Mouse (Mus musculus): ENCODE results near the gene Ksr1.

Gene Ksr1

GRCm38 (mm10) chr11:79005578-79006394 is 140.4 kb downstream of the Ksr1 start:
- peak; percentile 31 for DNase-seq

GRCm38 (mm10) chr11:79003769-79004638 is 142.2 kb downstream of the Ksr1 start:
- DNase-seq: peak; percentile 63

DNA sequence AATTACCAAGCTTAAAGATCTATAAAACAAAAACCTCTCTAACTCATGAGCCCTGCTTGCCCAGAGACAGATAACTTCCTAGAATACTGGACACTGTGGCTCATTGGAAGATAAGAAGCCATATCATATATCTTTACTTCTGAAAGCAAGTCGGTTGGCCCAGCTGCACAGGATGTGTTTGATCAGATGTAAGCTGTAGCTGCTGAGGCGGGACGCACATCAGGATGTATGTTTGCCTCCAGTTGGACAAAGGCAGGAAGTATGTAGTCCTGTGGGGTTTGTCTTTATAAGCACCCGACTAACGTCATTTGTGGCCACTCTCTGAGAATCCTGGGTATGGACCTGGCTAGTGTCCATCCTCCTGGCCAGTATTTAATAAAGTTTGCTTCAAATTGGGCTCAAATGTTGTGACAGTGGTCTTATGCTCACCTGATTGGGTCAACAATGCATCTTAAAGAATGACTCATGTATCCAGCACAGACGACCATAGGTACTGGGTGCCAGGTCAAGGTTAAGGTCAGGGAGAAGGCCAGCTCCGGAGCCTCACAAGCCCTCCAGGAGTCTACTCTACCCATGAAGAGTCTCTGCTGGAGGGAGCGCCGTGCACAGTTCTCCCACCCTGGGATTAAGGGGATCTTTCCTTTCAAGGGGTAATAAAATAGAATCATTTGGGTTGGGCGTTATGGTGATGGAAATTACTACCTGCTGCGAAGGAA is 143.0 kb downstream of the Ksr1 start:
- peak; percentile 70 for DNase-seq

DNA sequence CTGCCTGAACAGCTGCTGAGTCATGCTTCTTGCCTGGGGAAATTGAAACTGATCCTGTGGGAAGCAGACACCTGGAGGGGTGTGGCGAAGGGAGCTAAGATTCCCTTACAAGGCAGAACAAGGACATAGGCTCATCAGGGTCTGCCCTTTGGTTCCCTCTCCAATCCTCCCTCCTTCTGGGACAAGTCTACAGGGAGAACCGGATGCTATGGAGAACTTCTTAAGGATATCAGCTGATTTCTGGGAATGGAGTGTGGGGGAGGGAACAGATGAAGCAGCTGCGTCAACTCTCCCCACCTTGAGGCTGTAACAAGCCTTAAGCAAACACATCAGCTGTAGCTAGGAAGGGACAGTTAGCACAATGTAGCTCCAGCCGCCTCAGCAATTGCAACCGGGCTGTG is 143.7 kb downstream of the Ksr1 start:
- peak; percentile 50 for DNase-seq

DNA sequence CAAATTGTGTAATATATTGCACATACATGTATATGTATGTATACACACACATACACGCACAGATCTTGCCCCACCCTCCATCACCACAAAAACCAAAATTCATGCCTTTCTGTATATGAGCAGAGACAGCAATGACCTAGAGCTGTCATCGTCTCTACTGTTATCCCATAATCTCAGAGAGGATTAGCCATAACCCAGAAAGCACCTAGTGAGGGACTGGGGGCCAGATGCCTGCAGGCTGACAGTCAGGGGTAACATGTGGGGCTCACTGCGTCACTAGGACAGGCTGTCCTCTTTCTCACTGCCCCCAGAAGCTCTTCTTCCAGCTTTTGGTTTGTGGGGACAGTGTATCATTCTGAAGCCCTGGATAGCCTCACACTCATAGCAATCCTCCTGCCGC is 144.3 kb downstream of the Ksr1 start:
- peak; percentile 30 for DNase-seq

GRCm38 (mm10) chr11:78999118-78999517 is 147.1 kb downstream of the Ksr1 start:
- peak; percentile 15 for DNase-seq

DNA sequence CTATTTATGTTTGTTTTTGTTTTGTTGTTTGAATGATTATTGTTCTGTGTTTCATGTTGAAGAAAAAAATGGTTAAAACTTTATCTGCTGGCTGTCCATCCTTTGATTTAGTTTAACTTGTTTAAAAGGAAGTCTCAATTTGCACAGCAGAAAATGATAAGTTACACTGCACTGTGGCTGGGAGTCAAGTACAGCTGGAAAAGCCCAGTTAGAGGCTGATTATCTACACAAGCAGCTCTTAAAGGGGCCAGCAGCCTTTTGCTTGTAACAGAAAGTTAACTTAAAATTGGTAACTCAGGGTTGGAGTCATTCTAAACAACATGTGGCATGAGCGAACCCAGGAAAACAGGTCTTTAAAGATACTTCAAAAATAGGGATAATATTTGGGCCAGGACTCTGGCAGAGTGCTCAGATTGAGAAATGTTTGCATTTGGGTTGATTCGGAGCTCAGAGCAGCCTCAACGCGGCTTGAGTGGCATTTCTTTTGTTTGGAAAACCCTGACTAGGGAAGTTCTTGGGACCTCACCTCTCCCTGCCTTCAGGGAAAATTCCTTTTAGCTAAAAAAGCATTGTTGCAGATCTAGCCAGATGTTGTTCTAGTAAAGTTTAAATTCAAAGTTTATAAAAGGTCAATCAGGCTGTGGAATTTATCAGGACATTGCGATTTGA is 155.2 kb downstream of the Ksr1 start:
- peak; percentile 1 for DNase-seq

DNA sequence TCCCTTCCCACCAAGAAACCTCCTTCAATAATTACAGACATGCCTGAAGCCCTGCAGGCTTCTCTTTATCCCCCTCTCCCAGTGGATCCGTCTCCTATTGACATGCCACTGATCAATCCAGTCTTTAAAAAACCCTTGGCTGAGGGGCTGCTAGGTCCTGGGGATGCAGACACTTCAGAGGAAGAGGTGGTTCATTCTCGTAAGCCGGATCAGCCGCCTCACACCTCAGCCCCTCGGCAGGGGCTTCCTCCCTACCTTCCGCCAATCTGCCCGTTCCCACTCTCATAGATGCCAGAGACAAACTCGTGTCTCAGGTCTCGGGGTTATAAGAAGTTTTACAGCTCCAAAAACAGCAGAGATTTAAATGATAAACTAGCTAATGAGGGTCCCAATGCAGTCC is 156.1 kb downstream of the Ksr1 start:
- DNase-seq: peak; percentile 1

GRCm38 (mm10) chr11:78989206-78989605 is 157.0 kb downstream of the Ksr1 start:
- peak; percentile 7 for DNase-seq

GRCm38 (mm10) chr11:78986311-78987002 is 159.8 kb downstream of the Ksr1 start:
- DNase-seq: peak; percentile 5

DNA sequence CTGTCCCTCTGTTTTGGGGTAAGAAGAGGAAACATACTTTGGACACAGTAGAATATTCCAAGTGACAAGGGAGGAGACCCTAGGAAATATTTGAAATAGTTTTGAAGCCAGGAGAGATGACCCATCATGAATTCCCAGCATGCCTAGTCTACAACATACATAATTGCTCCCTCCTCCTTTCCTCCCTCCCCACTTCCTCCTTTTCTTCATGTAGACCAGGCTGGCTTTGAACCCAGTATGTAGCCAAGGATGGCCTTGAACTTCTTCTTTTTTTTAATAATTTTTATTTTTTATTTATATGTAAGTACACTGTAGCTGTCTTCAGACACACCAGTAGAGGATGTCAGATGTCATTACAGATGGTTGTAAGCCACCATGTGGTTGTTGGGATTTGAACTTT is 160.7 kb downstream of the Ksr1 start:
- peak; percentile 3 for DNase-seq

- peak; percentile 65 for DNase-seq
These were observed 161.6 kb downstream of the Ksr1 start, which contains the start of gene Lgals9 for GRCm38 (mm10) chr11:78984483-78985177. TSS of gene Lgals9 (minus strand) at chr11:78984946.

GRCm38 (mm10) chr11:78983539-78983938 is 162.7 kb downstream of the Ksr1 start:
- peak; percentile 48 for DNase-seq

DNA sequence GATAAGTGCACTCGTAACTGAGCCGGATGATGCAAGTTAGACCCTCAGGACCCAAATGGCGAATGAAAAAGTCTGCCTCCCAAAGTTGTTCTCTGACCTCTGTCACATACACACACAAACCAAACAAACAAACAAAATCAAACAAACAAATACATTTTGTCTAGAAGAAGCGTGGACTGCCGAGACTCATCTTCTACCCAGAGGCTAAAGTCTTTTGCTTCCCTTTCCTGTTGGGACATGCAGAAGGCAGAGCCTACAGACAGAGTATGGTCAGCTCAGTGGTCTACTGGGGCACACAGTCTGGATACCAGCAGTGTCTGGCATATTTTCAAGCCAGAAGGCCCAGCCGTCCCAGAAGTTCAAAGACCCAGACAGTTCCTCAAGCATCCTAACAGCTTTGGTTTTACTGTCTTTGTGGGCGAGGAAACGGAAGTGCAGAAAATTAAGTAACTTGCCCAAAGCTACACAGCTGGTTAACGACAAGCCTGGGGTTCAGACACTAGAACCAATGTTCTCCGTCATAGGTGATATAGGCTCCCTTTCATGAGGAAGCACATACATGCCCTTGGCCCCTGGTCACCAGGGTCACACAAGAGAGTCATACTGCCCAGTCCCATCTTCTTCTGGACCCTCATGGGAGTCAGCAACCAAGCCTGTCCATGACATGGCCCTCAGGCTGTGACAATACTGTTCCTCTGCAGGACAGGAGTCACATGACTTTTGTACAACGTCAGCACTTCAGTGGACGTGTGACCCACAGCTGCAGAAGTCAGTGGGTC is 163.5 kb downstream of the Ksr1 start:
- DNase-seq: peak; percentile 47

DNA sequence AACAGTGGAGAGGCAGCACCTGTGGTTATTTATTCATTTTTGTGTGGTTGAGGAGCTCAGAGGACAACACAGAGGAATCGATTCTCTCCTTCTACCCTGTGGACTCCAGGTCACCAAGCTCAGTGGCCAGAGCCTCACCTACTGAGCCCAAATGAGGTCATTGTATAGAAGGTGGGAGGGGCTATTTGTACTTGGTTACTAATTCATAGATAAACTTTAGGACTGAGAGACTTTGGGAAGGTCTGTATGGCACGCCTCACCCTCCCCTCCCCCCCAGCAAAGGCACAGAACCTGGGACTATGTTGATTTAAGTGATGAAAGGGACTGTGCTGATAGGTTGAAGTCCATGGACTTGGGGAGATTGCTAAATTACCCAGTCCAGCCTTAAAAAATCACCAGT is 164.2 kb downstream of the Ksr1 start:
- peak; percentile 10 for DNase-seq

GRCm38 (mm10) chr11:78980083-78980634 is 166.0 kb downstream of the Ksr1 start:
- DNase-seq: peak; percentile 6

DNA sequence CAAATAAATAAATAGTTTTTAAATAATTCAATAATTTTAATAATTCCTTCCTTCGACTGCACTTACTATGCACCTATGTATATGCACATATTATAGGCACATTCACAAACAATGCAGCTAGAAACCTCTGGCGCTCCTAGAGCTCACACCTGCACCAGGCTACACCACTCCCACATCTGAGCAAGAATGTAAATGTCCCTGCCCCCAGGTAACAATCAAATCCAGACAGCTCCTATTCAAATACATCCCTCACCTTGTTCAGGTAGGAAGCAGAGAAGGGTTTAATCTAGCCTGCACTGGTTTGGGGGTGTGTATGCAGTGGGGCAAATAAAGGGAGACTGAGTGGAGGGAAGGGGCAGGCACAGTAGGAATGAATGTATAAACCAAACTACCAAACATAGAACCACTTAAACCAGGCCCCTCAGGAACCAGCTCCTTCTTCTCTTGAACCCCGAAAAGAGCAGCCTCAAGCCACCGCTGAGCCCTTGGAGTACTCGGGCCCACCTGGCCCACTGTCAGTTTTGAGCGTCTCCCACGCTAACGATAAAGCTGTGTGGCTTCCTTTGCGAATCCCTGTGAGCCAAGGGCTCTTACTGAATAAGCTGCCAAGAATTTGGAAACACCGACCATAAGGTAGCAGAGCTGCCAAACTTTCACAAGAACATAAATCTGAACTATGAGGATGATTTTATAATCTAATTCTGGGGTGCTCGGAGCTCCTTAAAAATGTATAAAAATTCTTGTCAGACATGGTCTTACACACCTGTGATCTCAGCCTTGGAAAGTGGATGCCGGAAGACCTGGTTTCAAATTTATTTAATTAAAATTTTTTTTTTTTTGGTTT is 167.8 kb downstream of the Ksr1 start:
- peak; percentile 17 for DNase-seq

- no peak for DNase-seq
These were observed 169.3 kb downstream of the Ksr1 start for GRCm38 (mm10) chr11:78976731-78977510.
